Mouse (Mus musculus) hindbrain, postnatal 0 days (tissue): ENCODE measurements around the gene Gstt3. TPM values are rescaled to one million over a fixed set of nuclear protein-coding genes. Genes with fewer than 3 reads are reported as not detected.

ENCODE experiments used
- ATAC-seq: fragments of 200-750 bp; cut with Nextera tagmentation; 2 replicates; pipeline ENCODE4 v1.8.0; 2017; ENCODE audit warnings: mild to moderate bottlenecking, moderate TSS enrichment, moderate library complexity
- DNase-seq: peaks from one replicate; pipeline ENCODE4 v3.0.0-alpha.2; 2015; ENCODE audit warnings: low spot score
- H3K27ac ChIP-seq: fragments of 300-500 bp; sonication (generic); 2 replicates; pipeline ENCODE4 v1.5.1; 2014; ENCODE audit warnings: mild to moderate bottlenecking
- H3K27me3 ChIP-seq: fragments of 300-500 bp; sonication (generic); 2 replicates; pipeline ENCODE4 v1.6.1; 2014; ENCODE audit warnings: low read length, mixed read lengths; ENCODE audit not compliant: insufficient read depth
- H3K36me3 ChIP-seq: fragments of 300-500 bp; sonication (generic); 2 replicates; pipeline ENCODE4 v1.6.1; 2014; ENCODE audit warnings: low read length, mixed read lengths; ENCODE audit not compliant: insufficient read depth
- H3K4me1 ChIP-seq: fragments of 300-500 bp; sonication (generic); 2 replicates; pipeline ENCODE4 v1.6.1; 2014; ENCODE audit warnings: antibody characterized with exemption, low read length, mixed read lengths; ENCODE audit not compliant: insufficient read depth
- H3K4me2 ChIP-seq: fragments of 300-500 bp; sonication (generic); 2 replicates; pipeline ENCODE4 v1.6.1; 2014; ENCODE audit warnings: low read depth, mild to moderate bottlenecking, low read length, moderate library complexity, mixed read lengths
- H3K4me3 ChIP-seq: fragments of 300-500 bp; sonication (generic); 2 replicates; pipeline ENCODE4 v1.5.1; 2014; ENCODE audit warnings: low read length
- H3K9ac ChIP-seq: fragments of 300-500 bp; sonication (generic); replicated peaks from 2 replicates; pipeline ENCODE4 v1.6.1; 2014; ENCODE audit warnings: mild to moderate bottlenecking, low read length, moderate library complexity, mixed read lengths
- H3K9me3 ChIP-seq: fragments of 300-500 bp; sonication (generic); 2 replicates; pipeline ENCODE4 v1.6.1; 2016; ENCODE audit warnings: low read length, mixed read lengths
- CTCF ChIP-seq: IDR thresholded peaks from 2 replicates; pipeline ENCODE4 v1.5.1; 2016; ENCODE audit warnings: antibody characterized with exemption, control low read depth, low read depth
- WGBS: fragments of 180-500 bp; shearing (Covaris S2); extraction: QIAGEN DNeasy Blood & Tissue Kit; methylation state at CpG from one replicate; pipeline ENCODE4 v1.1.7; 2014; 5-methylcytosine and 5-hydroxymethylcytosine counted together
- polyA plus RNA-seq: library from polyadenylated mRNA; unstranded; fragments of >200 nt; fragmentation: Nextera tagmentation; extraction: Ambion mirVana; gene quantifications from 2 replicates; pipeline ENCODE4 v1.2.1, GENCODE M21; 2015
- total RNA-seq: library from RNA; depleted of rRNA; stranded (reverse); fragments of >200 nt; gene quantifications from 2 replicates; pipeline ENCODE4 v1.2.3, GENCODE M21; 2014

Gstt3 gene
- total and polyA plus RNA-seq, 2 experiments from 2014 or later: 1.8 to 4.2 TPM

DNA sequence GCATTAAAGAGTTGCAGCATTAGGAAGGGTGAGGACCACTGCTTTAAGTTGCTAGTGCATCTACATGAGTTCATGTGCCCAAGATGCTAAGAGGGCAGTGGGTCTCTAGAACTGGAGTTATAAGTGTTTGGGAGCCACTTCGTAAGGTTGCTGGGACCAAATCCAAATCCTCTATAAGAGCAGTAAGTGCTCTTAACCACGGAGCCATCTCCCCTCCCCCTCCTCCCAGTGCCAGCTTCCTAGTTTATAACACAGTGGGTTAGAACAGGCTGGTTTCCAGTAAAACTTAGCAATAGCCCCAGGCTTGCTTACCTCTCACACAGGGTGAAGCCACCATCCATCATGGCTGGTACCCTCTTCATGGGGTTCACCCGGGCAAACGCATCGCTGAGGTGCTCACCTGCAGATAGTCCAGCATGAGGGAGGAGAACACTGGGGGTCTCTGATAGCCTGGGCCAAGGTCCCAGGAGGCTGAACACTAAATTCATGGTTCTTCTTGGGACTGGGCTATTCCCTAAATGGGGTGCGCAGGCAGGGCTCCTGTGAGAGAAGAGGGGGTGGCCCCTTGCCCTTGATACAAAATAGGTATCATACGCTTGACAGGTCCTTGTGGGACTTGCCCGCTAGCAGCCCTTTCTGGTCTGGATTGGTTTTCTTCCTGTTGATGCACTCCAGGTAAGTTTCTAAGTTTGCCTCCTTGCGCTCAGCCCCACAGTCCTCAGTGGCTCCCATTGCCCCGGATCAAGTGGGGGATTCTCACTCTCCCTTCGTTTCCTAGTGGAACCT is 15.7 kb upstream of the Gstt3 start:
- Histone ChIP-seq H3K9ac (no peak overlapping the region), H3K27me3 (no peaks in the 10 kb centered on the region), H3K27ac (no peak overlapping the region), H3K4me1 (no peaks in the 10 kb centered on the region), H3K4me2 (peak overlapping the region; percentile 82), H3K9me3 (no peaks in the 10 kb centered on the region), H3K36me3 (no peaks in the 10 kb centered on the region), H3K4me3 (peak overlapping the region; percentile 38)
- no peak for DNase-seq
- no peak for ATAC-seq
- no peak for TF ChIP-seq CTCF
- 47% methylated on average over 11 of the region's 11 CpGs for WGBS

- no peaks in the 10 kb centered on the region for H3K27me3 ChIP-seq
- no peak overlapping the region for H3K4me2 ChIP-seq
- H3K27ac ChIP-seq: no peak overlapping the region
- ATAC-seq (peak; percentile 49; the same call in 1 of the 2 replicates), DNase-seq (peak; percentile 50)
- no peaks in the 10 kb centered on the region for H3K36me3 ChIP-seq
- H3K4me3 ChIP-seq: no peak overlapping the region
- 0 out of 2 replicates have a peak, but pooled peaks have one; percentile 12 for TF ChIP-seq CTCF
- H3K9me3 ChIP-seq: no peaks in the 10 kb centered on the region
- no peaks in the 10 kb centered on the region for H3K4me1 ChIP-seq
- 32% methylated on average over 3 of the region's 3 CpGs for WGBS
- H3K9ac ChIP-seq: no peak overlapping the region
Observed at GRCm38 (mm10) chr10:75794880-75795279, 13.7 kb upstream of the Gstt3 start.

DNA sequence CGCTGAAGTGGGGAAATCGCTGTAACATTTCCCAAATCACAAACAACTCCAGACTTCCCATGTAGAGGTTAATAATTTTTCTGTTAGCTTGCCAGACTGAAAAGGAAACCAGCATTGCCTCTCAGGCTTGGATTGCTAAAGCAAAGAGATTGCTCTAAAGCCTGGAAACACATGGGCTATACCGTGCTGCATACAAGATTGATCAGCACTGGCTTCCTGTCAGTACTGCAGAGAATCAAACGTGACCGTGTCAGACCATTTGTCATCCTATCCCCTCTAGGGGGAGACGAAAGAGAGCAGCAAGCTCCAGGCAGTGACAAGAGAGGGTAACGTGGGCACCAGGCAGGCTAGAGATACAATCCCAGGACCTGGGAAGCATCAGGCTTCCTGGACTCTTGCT is 9.6 kb upstream of the Gstt3 start:
- no peaks in the 10 kb centered on the region for H3K4me1 ChIP-seq
- DNase-seq: peak; percentile 15
- 25% methylated on average over 7 of the region's 7 CpGs for WGBS
- no peaks in the 10 kb centered on the region for H3K36me3 ChIP-seq
- H3K9me3 ChIP-seq: no peaks in the 10 kb centered on the region
- no peak overlapping the region for H3K9ac ChIP-seq
- no peaks in the 10 kb centered on the region for H3K27me3 ChIP-seq
- no peak overlapping the region for H3K4me2 ChIP-seq
- TF ChIP-seq CTCF: peak; percentile 28
- no peak overlapping the region for H3K4me3 ChIP-seq
- H3K27ac ChIP-seq: no peak overlapping the region
- ATAC-seq: peak; percentile 15; the same call in 1 of the 2 replicates

DNA sequence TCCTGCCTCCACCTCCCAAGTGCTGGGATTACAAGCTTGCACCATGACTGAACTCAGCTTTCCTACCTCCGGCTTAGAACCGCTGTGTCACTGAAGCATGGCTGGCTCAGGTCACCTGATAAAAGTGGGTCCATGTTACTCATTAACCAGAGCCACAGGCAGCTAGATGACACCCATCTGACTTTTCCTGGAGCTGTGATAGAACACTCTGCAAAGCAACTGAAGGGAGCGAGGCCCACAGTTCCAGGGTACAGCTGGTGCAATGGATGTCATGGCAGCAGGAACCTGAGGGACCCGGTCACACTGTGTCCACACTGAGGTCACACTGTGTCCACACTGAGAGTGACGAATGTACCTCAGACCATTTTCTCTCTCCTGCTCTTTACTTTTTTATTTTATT is 8.6 kb upstream of the Gstt3 start:
- no peaks in the 10 kb centered on the region for H3K27me3 ChIP-seq
- no peak overlapping the region for H3K4me3 ChIP-seq
- DNase-seq: no peak
- H3K9ac ChIP-seq: no peak overlapping the region
- H3K4me1 ChIP-seq: no peaks in the 10 kb centered on the region
- H3K9me3 ChIP-seq: no peaks in the 10 kb centered on the region
- ATAC-seq: no peak
- H3K36me3 ChIP-seq: no peaks in the 10 kb centered on the region
- no peak overlapping the region for H3K27ac ChIP-seq
- TF ChIP-seq CTCF: no peak
- no peak overlapping the region for H3K4me2 ChIP-seq
- WGBS: 90% methylated on average over 5 of the region's 5 CpGs

GRCm38 (mm10) chr10:75789081-75789735 is 8.0 kb upstream of the Gstt3 start:
- Histone ChIP-seq H3K4me3 (no peak overlapping the region), H3K27ac (no peak overlapping the region), H3K9ac (no peak overlapping the region), H3K4me1 (no peaks in the 10 kb centered on the region), H3K27me3 (no peaks in the 10 kb centered on the region), H3K36me3 (no peaks in the 10 kb centered on the region), H3K9me3 (no peaks in the 10 kb centered on the region), H3K4me2 (no peak overlapping the region)
- DNase-seq: no peak
- no peak for TF ChIP-seq CTCF
- ATAC-seq: no peak
- WGBS: 81% methylated on average over 6 of the region's 6 CpGs

DNA sequence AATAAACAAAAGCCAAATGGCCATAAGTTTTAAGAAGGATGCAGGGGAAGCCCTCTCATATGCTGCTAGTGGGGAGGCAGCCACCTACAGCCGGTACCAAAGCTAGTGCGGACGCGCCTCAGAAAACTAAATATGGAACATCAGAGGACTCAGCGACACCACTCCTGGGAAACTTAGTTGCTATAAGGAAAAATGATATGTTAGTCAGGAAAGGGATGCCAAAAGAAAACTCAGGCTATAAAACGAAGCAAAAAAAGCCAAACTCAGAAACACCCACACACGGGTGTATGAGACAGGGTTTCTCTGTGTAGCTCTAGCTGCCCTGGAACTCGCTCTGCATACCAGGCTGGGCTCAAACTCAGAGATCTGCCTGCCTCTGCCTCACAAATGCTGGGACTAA is 7.1 kb upstream of the Gstt3 start:
- H3K9ac ChIP-seq: no peak overlapping the region
- TF ChIP-seq CTCF: no peak
- H3K4me1 ChIP-seq: no peaks in the 10 kb centered on the region
- no peak overlapping the region for H3K4me2 ChIP-seq
- H3K36me3 ChIP-seq: no peaks in the 10 kb centered on the region
- no peak overlapping the region for H3K27ac ChIP-seq
- ATAC-seq (no peak), DNase-seq (no peak)
- H3K9me3 ChIP-seq: no peaks in the 10 kb centered on the region
- H3K4me3 ChIP-seq: no peak overlapping the region
- WGBS: 91% methylated on average over 8 of the region's 8 CpGs
- H3K27me3 ChIP-seq: no peaks in the 10 kb centered on the region

DNA sequence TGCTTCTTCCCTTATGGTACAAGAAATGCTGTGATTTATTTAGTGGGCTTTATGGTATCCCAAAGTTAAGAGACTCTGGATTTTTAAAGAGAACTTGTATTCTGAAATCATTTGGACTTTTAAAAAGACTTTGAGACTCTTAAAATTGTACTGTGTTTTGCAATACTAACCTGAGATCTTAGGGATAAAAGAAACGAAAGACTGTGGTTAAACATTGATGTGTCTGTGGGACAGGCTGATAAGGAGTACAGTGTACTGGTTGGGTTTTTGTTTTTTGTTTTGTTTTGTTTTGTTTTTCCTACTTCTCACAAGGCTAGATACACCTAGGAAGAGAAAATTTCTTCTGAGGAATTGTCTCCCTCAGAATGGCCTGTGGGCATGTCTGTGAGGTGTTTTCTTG is 4.2 kb upstream of the Gstt3 start:
- Histone ChIP-seq H3K4me1 (peaks cover 8% of the 10 kb centered on the region; the same call in 1 of the 2 replicates), H3K27ac (no peak overlapping the region), H3K4me2 (no peak overlapping the region), H3K9ac (no peak overlapping the region), H3K9me3 (no peaks in the 10 kb centered on the region), H3K27me3 (peaks cover 10% of the 10 kb centered on the region; the same call in 1 of the 2 replicates), H3K36me3 (no peaks in the 10 kb centered on the region), H3K4me3 (no peak overlapping the region)
- no peak for DNase-seq
- TF ChIP-seq CTCF: no peak
- ATAC-seq: no peak
- WGBS: 79% methylated on average over 1 of the region's 1 CpGs
